Mouse (Mus musculus): ENCODE data around the gene Tmem217. TPM values are rescaled to one million over a fixed set of nuclear protein-coding genes. Genes with fewer than 3 reads are reported as not detected.
"Not testable (repeated sequence)": the region's sequence is repeated elsewhere in the genome, so short reads cannot be mapped to it uniquely, and the experiment has no call there.

Gene Tmem217
- total RNA-seq, 2 experiments from 2014 or later: not detected

- intact Hi-C loops (cut with DNase I): no loop called here
- DNase-seq: no peak
Measured at GRCm38 (mm10) chr17:29508927-29509608, 43.1 kb downstream of the Tmem217 start.

GRCm38 (mm10) chr17:29503700-29504099 lies 48.5 kb downstream of the Tmem217 start:
- intact Hi-C loops (cut with DNase I): no loop called here

GRCm38 (mm10) chr17:29502669-29503665 lies 49.2 kb downstream of the Tmem217 start:
- intact Hi-C loops (cut with DNase I): no loop called here
- DNase-seq: no peak

More at GRCm38 (mm10) chr17:29503700-29504099, 48.5 kb downstream of the Tmem217 start:
- DNase-seq: no peak

GRCm38 (mm10) chr17:29502005-29502668 lies 50.0 kb downstream of the Tmem217 start:
- no peak for DNase-seq
- intact Hi-C loops (cut with DNase I): no loop called here

- no peak for DNase-seq
- intact Hi-C loops (cut with DNase I): no loop called here
Measured at GRCm38 (mm10) chr17:29500802-29501469, 51.2 kb downstream of the Tmem217 start.

GRCm38 (mm10) chr17:29500243-29500740 lies 51.9 kb downstream of the Tmem217 start:
- DNase-seq: no peak
- intact Hi-C loops (cut with DNase I): no loop called here

- intact Hi-C loops (cut with DNase I): no loop called here
- no peak for DNase-seq
Measured at GRCm38 (mm10) chr17:29499511-29499910, 52.7 kb downstream of the Tmem217 start.

GRCm38 (mm10) chr17:29498952-29499351 lies 53.2 kb downstream of the Tmem217 start:
- intact Hi-C loops (cut with DNase I); DNase-seq: not testable (repeated sequence)

GRCm38 (mm10) chr17:29498028-29498427 lies 54.2 kb downstream of the Tmem217 start:
- DNase-seq: no peak

GRCm38 (mm10) chr17:29497481-29497880 lies 54.7 kb downstream of the Tmem217 start:
- DNase-seq; intact Hi-C loops (cut with DNase I): not testable (repeated sequence)

More at GRCm38 (mm10) chr17:29498028-29498427, 54.2 kb downstream of the Tmem217 start:
- intact Hi-C loops (cut with DNase I): no loop called here

GRCm38 (mm10) chr17:29497071-29497354 lies 55.2 kb downstream of the Tmem217 start:
- intact Hi-C loops (cut with DNase I): no loop called here

GRCm38 (mm10) chr17:29496211-29497070 lies 55.7 kb downstream of the Tmem217 start:
- DNase-seq: no peak
- intact Hi-C loops (cut with DNase I): no loop called here

More at GRCm38 (mm10) chr17:29497071-29497354, 55.2 kb downstream of the Tmem217 start:
- DNase-seq: no peak

- DNase-seq: no peak
- intact Hi-C loops (cut with DNase I): loop anchor here (5.0 kb wide), 1 partner anchor 227 kb away; the partner anchor contains the start of gene BC004004
Measured at GRCm38 (mm10) chr17:29494732-29495076, 57.5 kb downstream of the Tmem217 start.

GRCm38 (mm10) chr17:29494062-29494731 lies 58.0 kb downstream of the Tmem217 start:
- intact Hi-C loops (cut with DNase I): loop anchor here (5.0 kb wide), 1 partner anchor 227 kb away; the partner anchor contains the start of gene BC004004
- no peak for DNase-seq

- no peak for DNase-seq
- intact Hi-C loops (cut with DNase I): loop anchor here (2.0 to 5.0 kb wide), 2 partner anchors 57 to 226 kb away; partner anchors contain the start of gene BC004004
Measured at GRCm38 (mm10) chr17:29493461-29493980, 58.7 kb downstream of the Tmem217 start.

- intact Hi-C loops (cut with DNase I): loop anchor here (1.0 to 5.0 kb wide), 4 partner anchors 22 to 225 kb away; partner anchors contain the start of gene BC004004
Measured at GRCm38 (mm10) chr17:29492269-29493191, 59.7 kb downstream of the Tmem217 start.

More at GRCm38 (mm10) chr17:29492269-29493191, 59.7 kb downstream of the Tmem217 start:
- peak; percentile 69 to 85 for DNase-seq

Measured in heart, postnatal 36 days (tissue).